21 mouse cellular contexts compared by ENCODE assay signal in the genomic region with DNA sequence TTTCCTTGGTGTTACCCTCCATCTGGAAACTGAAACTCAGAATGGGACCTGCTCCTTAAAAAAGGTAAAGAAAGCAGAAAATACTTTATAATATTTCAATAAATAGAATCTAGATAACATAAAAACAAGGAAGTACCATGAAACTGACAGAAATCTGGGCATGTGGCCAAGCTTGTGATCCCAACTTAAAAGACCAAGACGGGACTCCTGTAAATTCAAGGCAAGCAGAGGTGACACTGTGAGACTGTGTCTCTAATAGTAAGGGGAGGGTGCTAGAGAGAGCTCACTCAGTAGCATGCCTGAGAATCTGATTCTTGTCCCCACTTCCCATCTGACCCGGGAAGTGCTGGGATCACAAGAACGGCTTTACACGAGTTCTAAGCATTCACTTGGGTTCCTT. TPM values are rescaled to one million over a fixed set of nuclear protein-coding genes. Genes with fewer than 3 reads are reported as not detected.
DNase-seq lines count a peak whose midpoint lies in the region; ATAC-seq and TF ChIP-seq lines count a peak whose summit lies in the region.
"Had no signal": no experiment of that assay in that cellular context is flagged by ENCODE, and none has a peak within 500 bp of the region (broad histone marks: within the 10 kb centered on the region; RNA-seq: fewer than 3 reads in every experiment).

No protein-coding gene starts in this region.

- WGBS in embryonic facial prominence, embryonic 14.5 days: 68% methylated on average over 4 of the region's 4 CpGs
- WGBS in embryonic facial prominence, embryonic 10.5 days: 88% methylated on average over 4 of the region's 4 CpGs
- WGBS in kidney, postnatal 0 days: 51% methylated on average over 4 of the region's 4 CpGs
- WGBS in limb, embryonic 10.5 days: 87% methylated on average over 4 of the region's 4 CpGs

- no peak for TF ChIP-seq CTCF in kidney, postnatal 0 days (IDR thresholded peaks at IDR 0.05; ENCODE audit: low read depth)

- 0 out of 2 replicates have a peak, but pooled peaks cover 4% of the 10 kb centered on the region for H3K9me3 ChIP-seq in embryonic facial prominence, embryonic 14.5 days (ENCODE audit: control insufficient read depth, low read length)
- no peaks in the 10 kb centered on the region for H3K9me3 ChIP-seq in embryonic facial prominence, embryonic 10.5 days
- H3K9me3 ChIP-seq in kidney, postnatal 0 days (replicated peaks; ENCODE audit: low read length): no peaks in the 10 kb centered on the region
- no peaks in the 10 kb centered on the region for H3K9me3 ChIP-seq in limb, embryonic 10.5 days (replicated peaks)
- H3K9me3 ChIP-seq: G1E; intestine, embryonic 15.5 days; midbrain, embryonic 10.5 days had no signal

- H3K27ac ChIP-seq in embryonic facial prominence, embryonic 14.5 days (replicated peaks; ENCODE audit: low read depth, low read length): no peak overlapping the region
- no peak overlapping the region for H3K27ac ChIP-seq in embryonic facial prominence, embryonic 10.5 days (replicated peaks)
- no peak overlapping the region for H3K27ac ChIP-seq in kidney, postnatal 0 days
- no peak overlapping the region for H3K27ac ChIP-seq in limb, embryonic 10.5 days
- H3K27ac ChIP-seq: intestine, embryonic 15.5 days; midbrain, embryonic 10.5 days had no signal

- ATAC-seq in embryonic facial prominence, embryonic 14.5 days (ENCODE audit: low read depth): no peak
- no peak for ATAC-seq in kidney, postnatal 0 days (replicated peaks; ENCODE audit: low FRiP score, low read depth)
- ATAC-seq: activated CD4-positive, CD25-positive, alpha-beta regulatory T cell, adult 4 months; forebrain, postnatal 0 days; hindbrain, embryonic 16.5 days; intestine, embryonic 15.5 days; lung, postnatal 0 days had no signal

- H3K27me3 ChIP-seq in embryonic facial prominence, embryonic 14.5 days (replicated peaks; ENCODE audit: control insufficient read depth, insufficient read depth, low read length): no peaks in the 10 kb centered on the region
- no peaks in the 10 kb centered on the region for H3K27me3 ChIP-seq in embryonic facial prominence, embryonic 10.5 days (replicated peaks; ENCODE audit: low read depth, poor library complexity, severe bottlenecking)
- H3K27me3 ChIP-seq in kidney, postnatal 0 days (ENCODE audit: insufficient read depth, low read length): no peaks in the 10 kb centered on the region
- H3K27me3 ChIP-seq in limb, embryonic 10.5 days (ENCODE audit: low read depth, poor library complexity, severe bottlenecking): no peaks in the 10 kb centered on the region
- H3K27me3 ChIP-seq: CH12.LX; intestine, embryonic 15.5 days had no signal

- H3K4me1 ChIP-seq in embryonic facial prominence, embryonic 14.5 days (ENCODE audit: control insufficient read depth, insufficient read depth, low read length): peaks cover 3% of the 10 kb centered on the region; the same call in 1 of the 2 replicates
- peaks cover 3% of the 10 kb centered on the region; the same call in 1 of the 2 replicates for H3K4me1 ChIP-seq in embryonic facial prominence, embryonic 10.5 days
- H3K4me1 ChIP-seq in kidney, postnatal 0 days (replicated peaks; ENCODE audit: insufficient read depth, low read length): 0 out of 2 replicates have a peak, but pooled peaks cover 4% of the 10 kb centered on the region
- no peaks in the 10 kb centered on the region for H3K4me1 ChIP-seq in limb, embryonic 10.5 days
- H3K4me1 ChIP-seq: intestine, embryonic 15.5 days; midbrain, embryonic 10.5 days had no signal

- no peak overlapping the region for H3K9ac ChIP-seq in embryonic facial prominence, embryonic 14.5 days (ENCODE audit: low read depth, low read length)
- H3K9ac ChIP-seq in kidney, postnatal 0 days (ENCODE audit: low read depth, low read length): no peak overlapping the region
- H3K9ac ChIP-seq: forebrain, postnatal 0 days; intestine, embryonic 15.5 days had no signal

- no peak overlapping the region for H3K4me3 ChIP-seq in embryonic facial prominence, embryonic 14.5 days (ENCODE audit: low read depth, low read length)
- no peak overlapping the region for H3K4me3 ChIP-seq in embryonic facial prominence, embryonic 10.5 days
- no peak overlapping the region for H3K4me3 ChIP-seq in kidney, postnatal 0 days (replicated peaks; ENCODE audit: low read depth, low read length)
- H3K4me3 ChIP-seq in limb, embryonic 10.5 days: no peak overlapping the region
- H3K4me3 ChIP-seq: intestine, embryonic 15.5 days; midbrain, embryonic 10.5 days had no signal

- H3K4me2 ChIP-seq in embryonic facial prominence, embryonic 14.5 days (ENCODE audit: low read depth, low read length): no peak overlapping the region
- no peak overlapping the region for H3K4me2 ChIP-seq in kidney, postnatal 0 days (ENCODE audit: low read length)
- H3K4me2 ChIP-seq: intestine, embryonic 15.5 days had no signal

- peak; percentile 46 for DNase-seq in embryonic facial prominence, embryonic 14.5 days (ENCODE audit: low spot score)
- DNase-seq in embryonic facial prominence, embryonic 10.5 days (ENCODE audit: low spot score): no peak
- DNase-seq in kidney, postnatal 0 days (ENCODE audit: low spot score): peak; percentile 13
- DNase-seq in kidney, adult 9 months: no peak
- DNase-seq in 416B (ENCODE audit: low read depth): peak; percentile 30
- peak; percentile 51 for DNase-seq in adrenal gland, postnatal 14 days
- DNase-seq in limb, embryonic 10.5 days (ENCODE audit: low spot score): no peak
- no peak for DNase-seq in frontal cortex, postnatal 14 days (ENCODE audit: low spot score in 2 of 2)
- DNase-seq: B cell, adult 2 months; cerebellum, adult 9-10 months; forebrain, postnatal 0 days; gastrocnemius, postnatal 36 days; thymus, adult 18-20 months; thymus, postnatal 4 days had no signal

- peaks cover 10% of the 10 kb centered on the region; the same call in 1 of the 2 replicates for H3K36me3 ChIP-seq in embryonic facial prominence, embryonic 14.5 days (ENCODE audit: control insufficient read depth, insufficient read depth, low read length)
- peaks cover 10% of the 10 kb centered on the region; the same call in 1 of the 2 replicates for H3K36me3 ChIP-seq in embryonic facial prominence, embryonic 10.5 days (replicated peaks)
- no peaks in the 10 kb centered on the region for H3K36me3 ChIP-seq in kidney, postnatal 0 days (ENCODE audit: insufficient read depth, low read length)
- peaks cover 8% of the 10 kb centered on the region; the same call in 1 of the 2 replicates for H3K36me3 ChIP-seq in limb, embryonic 10.5 days
- H3K36me3 ChIP-seq: intestine, embryonic 15.5 days had no signal

RNA-seq across cellular contexts. Expression of a gene that starts 13.0 kb away (rescaled TPM):
- 7.3 and 7.6 TPM in 2 replicates for polyA plus RNA-seq in embryonic facial prominence, embryonic 14.5 days (2014; fragmentation: Nextera tagmentation; extraction: Ambion mirVana)
- 9.8 and 11.2 TPM in 2 replicates for polyA plus RNA-seq in embryonic facial prominence, embryonic 10.5 days (2016; fragmentation: Nextera tagmentation; extraction: Ambion mirVana)
- polyA plus RNA-seq in kidney, postnatal 0 days (2015; fragmentation: Nextera tagmentation; extraction: Ambion mirVana): 11.9 and 12.8 TPM in 2 replicates
- total RNA-seq in adrenal gland, postnatal 14 days (2021): 22.9 TPM in 2 replicates
- 8.5 and 11.7 TPM in 2 replicates for polyA plus RNA-seq in limb, embryonic 10.5 days (2016; fragmentation: Nextera tagmentation; extraction: Ambion mirVana)

RNA-seq across cellular contexts. Expression of a gene that starts 13.3 kb away (rescaled TPM):
- 29.9 and 30.7 TPM in 2 replicates for polyA plus RNA-seq in embryonic facial prominence, embryonic 14.5 days (2014; fragmentation: Nextera tagmentation; extraction: Ambion mirVana)
- 38.0 and 39.0 TPM in 2 replicates for polyA plus RNA-seq in embryonic facial prominence, embryonic 10.5 days (2016; fragmentation: Nextera tagmentation; extraction: Ambion mirVana)
- 27.3 and 28.5 TPM in 2 replicates for polyA plus RNA-seq in kidney, postnatal 0 days (2015; fragmentation: Nextera tagmentation; extraction: Ambion mirVana)
- total RNA-seq in adrenal gland, postnatal 14 days (2021): 71.7 and 73.6 TPM in 2 replicates
- polyA plus RNA-seq in limb, embryonic 10.5 days (2016; fragmentation: Nextera tagmentation; extraction: Ambion mirVana): 30.1 and 37.6 TPM in 2 replicates

RNA-seq across cellular contexts. Expression of a gene that starts 59.0 kb away (rescaled TPM):
- 59.9 and 63.8 TPM in 2 replicates for polyA plus RNA-seq in embryonic facial prominence, embryonic 14.5 days (2014; fragmentation: Nextera tagmentation; extraction: Ambion mirVana)
- polyA plus RNA-seq in embryonic facial prominence, embryonic 10.5 days (2016; fragmentation: Nextera tagmentation; extraction: Ambion mirVana): 70.9 and 73.3 TPM in 2 replicates
- polyA plus RNA-seq in kidney, postnatal 0 days (2015; fragmentation: Nextera tagmentation; extraction: Ambion mirVana): 50.7 and 51.3 TPM in 2 replicates
- total RNA-seq in adrenal gland, postnatal 14 days (2021): 39.1 and 39.9 TPM in 2 replicates
- polyA plus RNA-seq in limb, embryonic 10.5 days (2016; fragmentation: Nextera tagmentation; extraction: Ambion mirVana): 83.6 and 84.0 TPM in 2 replicates

Comparison
In these comparisons a context has a peak if more than half of its experiments do, and no peak if none do; other contexts are left out.
1. DNase-seq: peak in embryonic facial prominence, embryonic 14.5 days (single experiment), kidney, postnatal 0 days (single experiment), 416B (single experiment) and adrenal gland, postnatal 14 days (single experiment); none in embryonic facial prominence, embryonic 10.5 days (single experiment), kidney, adult 9 months (single experiment), limb, embryonic 10.5 days (single experiment) and frontal cortex, postnatal 14 days (0 of 2).